8 mouse cellular contexts compared by ENCODE assay signal in genomic region chr13:94306277-94306967, GRCm38 (mm10). TPM values are rescaled to one million over a fixed set of nuclear protein-coding genes. Genes with fewer than 3 reads are reported as not detected.
DNase-seq lines count a peak whose midpoint lies in the region; ATAC-seq and TF ChIP-seq lines count a peak whose summit lies in the region.

No protein-coding gene starts in this region.

- H3K4me2 ChIP-seq in intestine, embryonic 15.5 days (replicated peaks) = peak overlapping the region; percentile 51
- peak overlapping the region; percentile 57 for H3K4me2 ChIP-seq in liver, embryonic 13.5 days
- peak overlapping the region; percentile 54 for H3K4me2 ChIP-seq in neural tube, embryonic 13.5 days

- no peak for TF ChIP-seq POLR2A in cerebellum, adult 2 months (IDR thresholded peaks at IDR 0.05; ENCODE audit: borderline replicate concordance, insufficient read depth, low read length)

- H3K27me3 ChIP-seq in cerebellum, adult 2 months (ENCODE audit: control insufficient read depth, insufficient read depth, low read length) = no peaks in the 10 kb centered on the region
- no peaks in the 10 kb centered on the region for H3K27me3 ChIP-seq in intestine, embryonic 15.5 days (replicated peaks)
- no peaks in the 10 kb centered on the region for H3K27me3 ChIP-seq in liver, embryonic 13.5 days
- H3K27me3 ChIP-seq in neural tube, embryonic 13.5 days = no peaks in the 10 kb centered on the region

- WGBS in cerebellum, adult 2 months = 29% methylated on average over 18 of the region's 18 CpGs
- 38% methylated on average over 18 of the region's 18 CpGs for WGBS in intestine, embryonic 15.5 days
- WGBS in liver, embryonic 13.5 days (ENCODE audit: insufficient replicate concordance) = 43% methylated on average over 18 of the region's 18 CpGs
- 30% methylated on average over 18 of the region's 18 CpGs for WGBS in neural tube, embryonic 13.5 days

- intact Hi-C loops in gastrocnemius, adult 2 months (cut with DNase I) = no loop called here

- peak overlapping the region; percentile 40 for H3K4me3 ChIP-seq in cerebellum, adult 2 months (replicated peaks; ENCODE audit: insufficient read depth, low read depth, low read length)
- H3K4me3 ChIP-seq in gastrocnemius, adult 2 months = peak overlapping the region; percentile 58
- H3K4me3 ChIP-seq in intestine, embryonic 15.5 days (replicated peaks) = no peak overlapping the region; the same call in 1 of the 2 replicates
- H3K4me3 ChIP-seq in liver, embryonic 13.5 days (replicated peaks) = peak overlapping the region; percentile 21
- H3K4me3 ChIP-seq in neural tube, embryonic 13.5 days = peak overlapping the region; percentile 20

- H3K4me1 ChIP-seq in cerebellum, adult 2 months (ENCODE audit: control insufficient read depth, insufficient read depth, low read length) = no peaks in the 10 kb centered on the region
- no peaks in the 10 kb centered on the region; the same call in 1 of the 2 replicates for H3K4me1 ChIP-seq in intestine, embryonic 15.5 days (replicated peaks)
- peaks cover 24% of the 10 kb centered on the region for H3K4me1 ChIP-seq in liver, embryonic 13.5 days (replicated peaks)
- peaks cover 21% of the 10 kb centered on the region for H3K4me1 ChIP-seq in neural tube, embryonic 13.5 days (replicated peaks)

- ATAC-seq in intestine, embryonic 15.5 days = peak; percentile 97
- peak; percentile 92 for ATAC-seq in liver, embryonic 13.5 days (ENCODE audit: low read depth)
- peak; percentile 96 for ATAC-seq in neural tube, embryonic 13.5 days (ENCODE audit: low read depth)

- no peak for TF ChIP-seq CTCF in cerebellum, adult 2 months (IDR thresholded peaks at IDR 0.05; ENCODE audit: borderline replicate concordance, insufficient read depth, low read depth, low read length)
- no peak for TF ChIP-seq CTCF in gastrocnemius, adult 2 months (IDR thresholded peaks at IDR 0.05)

- no peaks in the 10 kb centered on the region for H3K36me3 ChIP-seq in intestine, embryonic 15.5 days
- no peaks in the 10 kb centered on the region for H3K36me3 ChIP-seq in liver, embryonic 13.5 days
- no peaks in the 10 kb centered on the region for H3K36me3 ChIP-seq in neural tube, embryonic 13.5 days

- 0 out of 2 replicates have a peak overlapping the region, but pooled peaks have one; percentile 0 for H3K9ac ChIP-seq in intestine, embryonic 15.5 days
- H3K9ac ChIP-seq in liver, embryonic 13.5 days = peak overlapping the region; percentile 52; the same call in 1 of the 2 replicates
- peak overlapping the region; percentile 44 for H3K9ac ChIP-seq in neural tube, embryonic 13.5 days

- H3K27ac ChIP-seq in cerebellum, adult 2 months (ENCODE audit: insufficient read depth, low read length) = no peak overlapping the region
- H3K27ac ChIP-seq in gastrocnemius, adult 2 months = no peak overlapping the region
- H3K27ac ChIP-seq in intestine, embryonic 15.5 days = no peak overlapping the region
- no peak overlapping the region for H3K27ac ChIP-seq in liver, embryonic 13.5 days
- H3K27ac ChIP-seq in neural tube, embryonic 13.5 days (replicated peaks) = peak overlapping the region; percentile 75

- no peaks in the 10 kb centered on the region for H3K9me3 ChIP-seq in intestine, embryonic 15.5 days
- no peaks in the 10 kb centered on the region for H3K9me3 ChIP-seq in liver, embryonic 13.5 days (replicated peaks)
- H3K9me3 ChIP-seq in neural tube, embryonic 13.5 days = no peaks in the 10 kb centered on the region

- DNase-seq in cerebellum, adult 2 months = peak; percentile 9 to 11
- no peak for DNase-seq in cerebellum, adult 9-10 months
- DNase-seq in cerebellum, postnatal 25 days = peak; percentile 27 to 47
- peak; percentile 52 for DNase-seq in gastrocnemius, adult 2 months
- peak; percentile 65 for DNase-seq in liver, embryonic 13.5 days
- peak; percentile 59 for DNase-seq in yolk sac, embryonic 10.5 days (ENCODE audit: low spot score)

RNA-seq across cellular contexts. Expression of gene Scamp1, which starts 20.8 kb away (rescaled TPM):
- polyA plus RNA-seq in cerebellum, adult 2 months (2012; rRNA removed) = 97.6 and 101 TPM in 2 replicates
- 10 to 100 TPM; 16.6 to 20.3 TPM for total RNA-seq in gastrocnemius, adult 2 months (2021)
- polyA plus RNA-seq in intestine, embryonic 15.5 days (2015; fragmentation: Nextera tagmentation; extraction: Ambion mirVana) = 29.1 and 29.3 TPM in 2 replicates
- polyA plus RNA-seq in liver, embryonic 13.5 days (2015; fragmentation: Nextera tagmentation; extraction: Ambion mirVana) = 8.0 and 9.9 TPM in 2 replicates
- polyA plus RNA-seq in neural tube, embryonic 13.5 days (2015; fragmentation: Nextera tagmentation; extraction: Ambion mirVana) = 111 and 130 TPM in 2 replicates

RNA-seq across cellular contexts. Expression of gene Ap3b1, which starts 52.3 kb away (rescaled TPM):
- 33.0 and 34.4 TPM in 2 replicates for polyA plus RNA-seq in cerebellum, adult 2 months (2012; rRNA removed)
- 10 to 100 TPM; 22.5 to 23.6 TPM for total RNA-seq in gastrocnemius, adult 2 months (2021)
- polyA plus RNA-seq in intestine, embryonic 15.5 days (2015; fragmentation: Nextera tagmentation; extraction: Ambion mirVana) = 48.7 and 52.2 TPM in 2 replicates
- polyA plus RNA-seq in liver, embryonic 13.5 days (2015; fragmentation: Nextera tagmentation; extraction: Ambion mirVana) = 18.5 and 22.2 TPM in 2 replicates
- 29.4 and 37.0 TPM in 2 replicates for polyA plus RNA-seq in neural tube, embryonic 13.5 days (2015; fragmentation: Nextera tagmentation; extraction: Ambion mirVana)

Comparison
In these comparisons a context has a peak if more than half of its experiments do, and no peak if none do; other contexts are left out.
1. H3K9ac ChIP-seq: peak in every context shown above with its lines; median percentile 52 in liver, embryonic 13.5 days; 44 in neural tube, embryonic 13.5 days; 0 in intestine, embryonic 15.5 days.